Mouse (Mus musculus) stomach, postnatal 0 days (tissue): ENCODE data around the gene Ccnk.

Source experiments
- CTCF ChIP-seq: IDR thresholded peaks from 2 replicates; pipeline ENCODE4 v1.5.1; 2016; ENCODE audit warnings: antibody characterized with exemption, low read depth, mild to moderate bottlenecking, moderate library complexity
- EP300 ChIP-seq: optimal IDR thresholded peaks from 2 replicates; pipeline ENCODE3; 2016; ENCODE audit warnings: antibody characterized with exemption

DNA sequence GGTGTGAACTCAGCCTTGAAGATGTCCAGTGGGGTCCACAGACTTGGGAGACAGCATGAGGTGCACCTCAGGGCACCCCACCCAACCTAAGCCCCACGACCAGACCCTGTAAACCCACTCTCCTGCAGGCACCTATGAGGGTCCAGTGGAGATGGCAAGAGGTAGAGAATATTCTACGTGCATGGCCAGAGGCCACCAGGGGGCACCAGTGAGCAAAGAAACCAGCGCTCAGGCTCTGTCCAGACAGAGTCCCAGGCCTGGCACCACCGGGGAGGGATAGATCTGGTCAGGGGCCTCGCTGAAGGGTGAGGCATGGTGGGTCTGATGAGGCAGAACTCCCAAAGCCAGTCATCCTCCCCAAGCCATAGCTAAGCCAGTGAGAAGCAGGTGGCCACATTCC lies 27.3 kb downstream of the Ccnk start:
- TF ChIP-seq CTCF (peak; percentile 94), EP300 (no peak)
